ENCODE assay signal across 8 mouse cellular contexts in genomic region chr15:81857724-81858116, GRCm38 (mm10). TPM values are rescaled to one million over a fixed set of nuclear protein-coding genes. Genes with fewer than 3 reads are reported as not detected.
DNase-seq lines count a peak whose midpoint lies in the region; ATAC-seq and TF ChIP-seq lines count a peak whose summit lies in the region.

No protein-coding gene starts in this region.

- TF ChIP-seq CTCF in kidney, postnatal 0 days (IDR thresholded peaks at IDR 0.05; ENCODE audit: low read depth), result no peak
- no peak for TF ChIP-seq CTCF in cortical plate, adult 2 months (IDR thresholded peaks at IDR 0.05; ENCODE audit: extremely low read depth, insufficient read depth, low read length)
- no peak for TF ChIP-seq CTCF in liver, postnatal 0 days (IDR thresholded peaks at IDR 0.05; ENCODE audit: low read depth)

- peak overlapping the region; percentile 88 for H3K9ac ChIP-seq in kidney, postnatal 0 days (ENCODE audit: low read depth, low read length)
- H3K9ac ChIP-seq in heart, embryonic 15.5 days, result peak overlapping the region; percentile 96
- peak overlapping the region; percentile 93 for H3K9ac ChIP-seq in liver, postnatal 0 days (replicated peaks)

- DNase-seq in kidney, postnatal 0 days (ENCODE audit: low spot score), result peak; percentile 77
- no peak for DNase-seq in kidney, adult 18-20 months
- DNase-seq in liver, postnatal 0 days, result no peak
- no peak for DNase-seq in cerebellum, postnatal 25 days
- DNase-seq in cerebellum, adult 8-10 months, result no peak
- no peak for DNase-seq in adrenal gland, adult 18-20 months (ENCODE audit: low spot score in 2 of 2)

- WGBS in kidney, postnatal 0 days, result under 1% methylated on average over 33 of the region's 33 CpGs
- 0% methylated on average over 33 of the region's 33 CpGs for WGBS in heart, embryonic 15.5 days
- under 1% methylated on average over 33 of the region's 33 CpGs for WGBS in liver, postnatal 0 days (ENCODE audit: insufficient replicate concordance)

- 0 out of 2 replicates have a peak, but pooled peaks have one; percentile 6 for ATAC-seq in kidney, postnatal 0 days (replicated peaks; ENCODE audit: low FRiP score, low read depth)
- 0 out of 2 replicates have a peak, but pooled peaks have one; percentile 4 for ATAC-seq in heart, embryonic 15.5 days (replicated peaks; ENCODE audit: insufficient number of reproducible peaks, insufficient read depth, low FRiP score, low read depth)
- peak; percentile 7 for ATAC-seq in liver, postnatal 0 days

- no peaks in the 10 kb centered on the region for H3K36me3 ChIP-seq in kidney, postnatal 0 days (ENCODE audit: insufficient read depth, low read length)
- peaks cover 8% of the 10 kb centered on the region; the same call in 1 of the 2 replicates for H3K36me3 ChIP-seq in heart, embryonic 15.5 days
- H3K36me3 ChIP-seq in liver, postnatal 0 days (replicated peaks; ENCODE audit: insufficient read depth, low read length), result 0 out of 2 replicates have a peak, but pooled peaks cover 4% of the 10 kb centered on the region

- peak overlapping the region; percentile 83 for H3K4me3 ChIP-seq in kidney, postnatal 0 days (replicated peaks; ENCODE audit: low read depth, low read length)
- peak overlapping the region; percentile 84 for H3K4me3 ChIP-seq in cortical plate, adult 2 months (ENCODE audit: insufficient read depth, low read length)
- H3K4me3 ChIP-seq in heart, embryonic 15.5 days, result peak overlapping the region; percentile 97
- peak overlapping the region; percentile 97 for H3K4me3 ChIP-seq in liver, postnatal 0 days (ENCODE audit: low read depth, low read length)

- H3K27ac ChIP-seq in kidney, postnatal 0 days, result peak overlapping the region; percentile 96
- H3K27ac ChIP-seq in cortical plate, adult 2 months (ENCODE audit: insufficient read depth, low read length), result peak overlapping the region; percentile 95
- H3K27ac ChIP-seq in heart, embryonic 15.5 days, result peak overlapping the region; percentile 98
- peak overlapping the region; percentile 97 for H3K27ac ChIP-seq in liver, postnatal 0 days (ENCODE audit: low read depth)

- H3K9me3 ChIP-seq in kidney, postnatal 0 days (replicated peaks; ENCODE audit: low read length), result no peaks in the 10 kb centered on the region
- no peaks in the 10 kb centered on the region for H3K9me3 ChIP-seq in heart, embryonic 15.5 days (replicated peaks)
- no peaks in the 10 kb centered on the region for H3K9me3 ChIP-seq in liver, postnatal 0 days (ENCODE audit: low read length)

- H3K4me2 ChIP-seq in kidney, postnatal 0 days (ENCODE audit: low read length), result peak overlapping the region; percentile 79
- peak overlapping the region; percentile 91 for H3K4me2 ChIP-seq in heart, embryonic 15.5 days
- H3K4me2 ChIP-seq in liver, postnatal 0 days (ENCODE audit: low read depth, low read length), result peak overlapping the region; percentile 89

- 0 out of 2 replicates have a peak, but pooled peaks cover 7% of the 10 kb centered on the region for H3K4me1 ChIP-seq in kidney, postnatal 0 days (replicated peaks; ENCODE audit: insufficient read depth, low read length)
- H3K4me1 ChIP-seq in cortical plate, adult 2 months (ENCODE audit: control insufficient read depth, insufficient read depth, low read length), result 0 out of 2 replicates have a peak, but pooled peaks cover 2% of the 10 kb centered on the region
- peaks cover 25% of the 10 kb centered on the region for H3K4me1 ChIP-seq in heart, embryonic 15.5 days (replicated peaks)
- peaks cover 22% of the 10 kb centered on the region for H3K4me1 ChIP-seq in liver, postnatal 0 days (ENCODE audit: insufficient read depth)

- TF ChIP-seq EP300 in liver, postnatal 0 days (IDR thresholded peaks at IDR 0.05; ENCODE audit: low read depth), result no peak

- no peaks in the 10 kb centered on the region for H3K27me3 ChIP-seq in kidney, postnatal 0 days (ENCODE audit: insufficient read depth, low read length)
- no peaks in the 10 kb centered on the region for H3K27me3 ChIP-seq in heart, embryonic 15.5 days
- no peaks in the 10 kb centered on the region for H3K27me3 ChIP-seq in liver, postnatal 0 days (ENCODE audit: insufficient read depth, low read length)

- no peak for TF ChIP-seq POLR2A in cortical plate, adult 2 months (IDR thresholded peaks at IDR 0.05; ENCODE audit: extremely low read depth, insufficient read depth, low read length)

RNA-seq across cellular contexts. Expression of gene Tob2, which starts 0.9 kb away (rescaled TPM):
- polyA plus RNA-seq in kidney, postnatal 0 days (2015; fragmentation: Nextera tagmentation; extraction: Ambion mirVana), result 22.5 and 27.7 TPM in 2 replicates
- polyA plus RNA-seq in cortical plate, adult 2 months (2012; rRNA removed), result 19.9 and 21.0 TPM in 2 replicates
- 15.8 and 17.6 TPM in 2 replicates for polyA plus RNA-seq in heart, embryonic 15.5 days (2015; fragmentation: Nextera tagmentation; extraction: Ambion mirVana)
- polyA plus RNA-seq in liver, postnatal 0 days (2015; fragmentation: Nextera tagmentation; extraction: Ambion mirVana), result 10.9 and 12.3 TPM in 2 replicates
- total RNA-seq in adrenal gland, adult 18-20 months (2021), result 100 to 1,000 TPM; 103 to 121 TPM

RNA-seq across cellular contexts. Expression of gene Phf5a, which starts 14.0 kb away (rescaled TPM):
- 103 and 110 TPM in 2 replicates for polyA plus RNA-seq in kidney, postnatal 0 days (2015; fragmentation: Nextera tagmentation; extraction: Ambion mirVana)
- 53.3 and 57.7 TPM in 2 replicates for polyA plus RNA-seq in cortical plate, adult 2 months (2012; rRNA removed)
- polyA plus RNA-seq in heart, embryonic 15.5 days (2015; fragmentation: Nextera tagmentation; extraction: Ambion mirVana), result 70.5 and 97.6 TPM in 2 replicates
- polyA plus RNA-seq in liver, postnatal 0 days (2015; fragmentation: Nextera tagmentation; extraction: Ambion mirVana), result 61.5 and 63.0 TPM in 2 replicates
- 10 to 100 TPM; 54.3 to 55.6 TPM for total RNA-seq in adrenal gland, adult 18-20 months (2021)

RNA-seq across cellular contexts. Expression of gene Aco2, which starts 14.4 kb away (rescaled TPM):
- polyA plus RNA-seq in kidney, postnatal 0 days (2015; fragmentation: Nextera tagmentation; extraction: Ambion mirVana), result 263 and 285 TPM in 2 replicates
- 533 and 545 TPM in 2 replicates for polyA plus RNA-seq in cortical plate, adult 2 months (2012; rRNA removed)
- polyA plus RNA-seq in heart, embryonic 15.5 days (2015; fragmentation: Nextera tagmentation; extraction: Ambion mirVana), result 610 and 636 TPM in 2 replicates
- polyA plus RNA-seq in liver, postnatal 0 days (2015; fragmentation: Nextera tagmentation; extraction: Ambion mirVana), result 86.7 and 87.0 TPM in 2 replicates
- total RNA-seq in adrenal gland, adult 18-20 months (2021), result 1,000 to 10,000 TPM in 1 of 2 experiments, 100 to 1,000 TPM in 1; 791 to 1,455 TPM

RNA-seq across cellular contexts. Expression of gene Tef, which starts 55.5 kb away (rescaled TPM):
- 17.9 and 19.9 TPM in 2 replicates for polyA plus RNA-seq in kidney, postnatal 0 days (2015; fragmentation: Nextera tagmentation; extraction: Ambion mirVana)
- polyA plus RNA-seq in cortical plate, adult 2 months (2012; rRNA removed), result 318 and 326 TPM in 2 replicates
- 22.9 and 25.9 TPM in 2 replicates for polyA plus RNA-seq in heart, embryonic 15.5 days (2015; fragmentation: Nextera tagmentation; extraction: Ambion mirVana)
- 14.0 and 16.3 TPM in 2 replicates for polyA plus RNA-seq in liver, postnatal 0 days (2015; fragmentation: Nextera tagmentation; extraction: Ambion mirVana)
- 10 to 100 TPM; 45.0 to 46.9 TPM for total RNA-seq in adrenal gland, adult 18-20 months (2021)
